Mouse (Mus musculus) hindbrain, embryonic 11.5 days (tissue): ENCODE measurements at regions not wholly inside any gene's neighbourhood (a gene's known extent, or its start where the extent isn't known, plus 50 kb on each side); places are given as distances from the start of the nearest gene placed in this dataset.

Experiments
- ATAC-seq: fragments of 200-750 bp; cut with Nextera tagmentation; 2 replicates; pipeline ENCODE4 v1.8.0; 2017; ENCODE audit warnings: mild to moderate bottlenecking, moderate TSS enrichment, moderate library complexity; ENCODE audit not compliant: low FRiP score
- DNase-seq: peaks from one replicate; pipeline ENCODE4 v3.0.0-alpha.2; 2015; ENCODE audit warnings: low spot score
- H3K27ac ChIP-seq: fragments of 300-500 bp; sonication (generic); 2 replicates; pipeline ENCODE4 v1.5.1; 2014; ENCODE audit warnings: mild to moderate bottlenecking, low read depth, low read length
- H3K27me3 ChIP-seq: fragments of 300-500 bp; sonication (generic); 2 replicates; pipeline ENCODE4 v1.6.1; 2014; ENCODE audit warnings: mild to moderate bottlenecking, low read length, moderate library complexity, mixed read lengths; ENCODE audit not compliant: control insufficient read depth, insufficient read depth
- H3K36me3 ChIP-seq: fragments of 300-500 bp; sonication (generic); 2 replicates; pipeline ENCODE4 v1.6.1; 2014; ENCODE audit warnings: mild to moderate bottlenecking, low read length, moderate library complexity, mixed read lengths; ENCODE audit not compliant: control insufficient read depth, insufficient read depth
- H3K4me1 ChIP-seq: fragments of 300-500 bp; sonication (generic); replicated peaks from 2 replicates; pipeline ENCODE4 v1.6.1; 2014; ENCODE audit warnings: low read length, mixed read lengths; ENCODE audit not compliant: control insufficient read depth, insufficient read depth
- H3K4me2 ChIP-seq: fragments of 300-500 bp; sonication (generic); replicated peaks from 2 replicates; pipeline ENCODE4 v1.6.1; 2014; ENCODE audit warnings: mild to moderate bottlenecking, low read depth, low read length
- H3K4me3 ChIP-seq: fragments of 300-500 bp; sonication (generic); 2 replicates; pipeline ENCODE4 v1.5.1; 2014; ENCODE audit warnings: low read depth, low read length
- H3K9ac ChIP-seq: fragments of 300-500 bp; sonication (generic); 2 replicates; pipeline ENCODE4 v1.6.1; 2014; ENCODE audit warnings: low read depth, low read length
- H3K9me3 ChIP-seq: fragments of 300-500 bp; sonication (generic); 2 replicates; pipeline ENCODE4 v1.6.1; 2016; ENCODE audit warnings: low read length; ENCODE audit not compliant: control insufficient read depth
- WGBS: fragments of 180-500 bp; shearing (Covaris S2); extraction: QIAGEN DNeasy Blood & Tissue Kit; methylation state at CpG from one replicate; pipeline ENCODE4 v1.1.7; 2014; 5-methylcytosine and 5-hydroxymethylcytosine counted together

GRCm38 (mm10) chr11:114379411-114379824 is 288.9 kb upstream of the Rpl38 start:
- H3K4me2 ChIP-seq: no peak overlapping the region
- no peaks in the 10 kb centered on the region for H3K9me3 ChIP-seq
- no peak overlapping the region for H3K9ac ChIP-seq
- no peak for DNase-seq
- no peaks in the 10 kb centered on the region for H3K4me1 ChIP-seq
- no peak for ATAC-seq
- no peaks in the 10 kb centered on the region for H3K36me3 ChIP-seq
- no peaks in the 10 kb centered on the region for H3K27me3 ChIP-seq
- H3K4me3 ChIP-seq: no peak overlapping the region
- no peak overlapping the region for H3K27ac ChIP-seq
- 69% methylated on average over 8 of the region's 8 CpGs for WGBS

DNA sequence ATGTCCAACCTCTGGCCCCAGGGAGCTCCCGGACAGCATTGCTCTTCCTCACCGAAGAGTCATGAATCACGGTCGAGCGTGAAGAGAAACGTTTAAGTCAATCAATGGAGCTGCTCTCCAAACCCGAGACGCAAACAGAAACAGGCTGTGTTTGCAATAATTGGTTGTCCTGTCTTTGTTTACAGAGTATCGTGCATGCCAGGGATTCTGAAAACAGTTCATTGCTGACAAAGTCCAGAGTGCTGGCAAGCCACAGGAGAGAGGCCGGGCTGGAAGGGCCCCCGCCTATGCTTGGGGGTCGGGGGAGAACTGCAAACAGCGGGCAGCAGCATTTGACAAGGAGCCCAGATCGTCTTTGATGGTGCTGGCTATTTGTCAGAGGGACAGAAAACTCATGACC is 292.4 kb upstream of the Rpl38 start:
- no peak for DNase-seq

DNA sequence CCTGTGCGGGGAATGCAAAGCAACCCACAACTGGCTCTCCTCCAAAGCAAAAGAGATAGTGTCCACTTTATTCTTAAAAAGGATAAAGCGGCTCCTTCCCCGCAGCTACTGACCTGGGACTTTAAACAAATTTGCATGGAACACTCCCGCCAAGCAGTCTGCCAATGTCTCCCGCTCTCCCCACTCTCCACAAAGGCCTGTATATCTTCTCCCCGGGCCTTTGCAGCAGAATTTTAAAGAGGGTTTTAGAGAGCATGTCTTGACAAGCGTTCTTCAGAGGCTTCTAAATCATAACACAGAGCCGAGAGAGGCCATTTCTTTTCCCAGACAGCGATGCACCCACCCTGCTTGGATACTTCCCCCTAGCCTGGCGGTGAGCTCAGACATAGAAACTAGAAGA is 297.6 kb upstream of the Rpl38 start:
- WGBS: 62% methylated on average over 10 of the region's 10 CpGs
- DNase-seq (no peak), ATAC-seq (no peak)

More for the DNA sequence above, 292.4 kb upstream of the Rpl38 start:
- Histone ChIP-seq H3K4me3 (no peak overlapping the region), H3K9ac (no peak overlapping the region), H3K4me1 (no peaks in the 10 kb centered on the region), H3K4me2 (no peak overlapping the region), H3K27me3 (no peaks in the 10 kb centered on the region), H3K36me3 (no peaks in the 10 kb centered on the region), H3K27ac (no peak overlapping the region), H3K9me3 (no peaks in the 10 kb centered on the region)
- WGBS: 62% methylated on average over 14 of the region's 14 CpGs
- ATAC-seq: no peak

DNA sequence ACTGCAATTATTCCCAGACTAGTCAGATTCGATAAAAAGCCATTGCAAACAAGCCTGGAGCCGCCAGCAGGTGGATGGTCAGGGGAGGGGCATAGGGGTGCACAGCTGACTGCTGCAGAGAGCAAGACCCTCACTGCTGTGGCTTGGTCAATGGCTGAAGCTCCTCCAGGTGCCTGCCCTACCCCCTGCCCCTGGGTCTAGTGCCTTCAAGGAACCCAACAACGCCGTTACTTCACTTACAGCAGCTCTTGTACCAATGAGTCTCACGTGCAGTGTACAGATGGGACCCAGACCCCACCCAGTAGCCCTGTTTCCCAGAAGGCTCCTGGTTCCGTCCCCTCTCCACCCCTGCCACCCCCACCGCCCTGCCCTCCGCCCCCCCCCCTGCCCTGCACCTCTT is 300.5 kb upstream of the Rpl38 start:
- H3K9me3 ChIP-seq: no peaks in the 10 kb centered on the region
- no peak overlapping the region for H3K27ac ChIP-seq
- no peak for ATAC-seq
- H3K4me1 ChIP-seq: no peaks in the 10 kb centered on the region
- H3K36me3 ChIP-seq: no peaks in the 10 kb centered on the region
- no peak overlapping the region for H3K4me3 ChIP-seq
- H3K9ac ChIP-seq: no peak overlapping the region
- no peak for DNase-seq
- 90% methylated on average over 8 of the region's 8 CpGs for WGBS
- H3K27me3 ChIP-seq: no peaks in the 10 kb centered on the region
- no peak overlapping the region for H3K4me2 ChIP-seq

More for the DNA sequence above, 297.6 kb upstream of the Rpl38 start:
- no peaks in the 10 kb centered on the region for H3K9me3 ChIP-seq
- H3K4me2 ChIP-seq: no peak overlapping the region
- no peaks in the 10 kb centered on the region for H3K27me3 ChIP-seq
- H3K36me3 ChIP-seq: no peaks in the 10 kb centered on the region
- no peaks in the 10 kb centered on the region for H3K4me1 ChIP-seq
- H3K4me3 ChIP-seq: no peak overlapping the region
- no peak overlapping the region for H3K9ac ChIP-seq
- no peak overlapping the region for H3K27ac ChIP-seq

DNA sequence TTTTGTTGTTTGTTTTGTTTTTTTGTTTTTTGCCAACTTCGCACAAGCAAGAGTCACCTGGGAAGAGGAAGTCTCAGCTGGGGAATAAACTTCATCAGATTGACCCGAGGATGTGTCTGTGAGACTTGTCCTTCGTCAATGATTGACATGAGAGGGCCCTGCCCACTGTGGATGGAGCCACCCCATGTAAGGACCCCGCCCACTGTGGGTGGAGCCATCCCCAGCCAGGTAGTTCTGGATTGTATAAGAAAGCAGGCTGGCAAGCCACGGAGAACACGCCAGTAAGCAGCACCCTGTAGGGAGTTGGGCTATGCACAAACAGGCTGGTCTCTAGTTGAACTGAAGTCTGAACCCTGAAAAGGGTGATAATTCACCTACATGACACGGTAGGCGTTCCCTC is 294.1 kb upstream of the Sdk2 start:
- H3K9me3 ChIP-seq: no peaks in the 10 kb centered on the region
- DNase-seq (no peak), ATAC-seq (no peak)
- H3K36me3 ChIP-seq: no peaks in the 10 kb centered on the region
- no peak overlapping the region for H3K9ac ChIP-seq
- H3K27me3 ChIP-seq: no peaks in the 10 kb centered on the region
- no peak overlapping the region for H3K4me3 ChIP-seq
- H3K4me1 ChIP-seq: no peaks in the 10 kb centered on the region
- WGBS: 73% methylated on average over 8 of the region's 8 CpGs
- no peak overlapping the region for H3K4me2 ChIP-seq
- no peak overlapping the region for H3K27ac ChIP-seq

GRCm38 (mm10) chr11:114360321-114360720 is 293.5 kb upstream of the Sdk2 start:
- Histone ChIP-seq H3K4me3 (no peak overlapping the region), H3K4me2 (no peak overlapping the region), H3K36me3 (no peaks in the 10 kb centered on the region), H3K9me3 (no peaks in the 10 kb centered on the region), H3K4me1 (no peaks in the 10 kb centered on the region), H3K27ac (no peak overlapping the region), H3K9ac (no peak overlapping the region), H3K27me3 (no peaks in the 10 kb centered on the region)
- ATAC-seq: no peak
- no peak for DNase-seq
- 91% methylated on average over 10 of the region's 10 CpGs for WGBS

GRCm38 (mm10) chr11:114352146-114352795 is 285.4 kb upstream of the Sdk2 start:
- 64% methylated on average over 4 of the region's 4 CpGs for whole genome bisulfite sequencing
- no peaks in the 10 kb centered on the region for H3K27me3 ChIP-seq
- H3K9ac ChIP-seq: no peak overlapping the region
- no peak overlapping the region for H3K4me3 ChIP-seq
- no peaks in the 10 kb centered on the region for H3K4me1 ChIP-seq
- DNase-seq: no peak
- H3K9me3 ChIP-seq: no peaks in the 10 kb centered on the region
- no peak for ATAC-seq
- H3K36me3 ChIP-seq: no peaks in the 10 kb centered on the region
- no peak overlapping the region for H3K4me2 ChIP-seq
- no peak overlapping the region for H3K27ac ChIP-seq

DNA sequence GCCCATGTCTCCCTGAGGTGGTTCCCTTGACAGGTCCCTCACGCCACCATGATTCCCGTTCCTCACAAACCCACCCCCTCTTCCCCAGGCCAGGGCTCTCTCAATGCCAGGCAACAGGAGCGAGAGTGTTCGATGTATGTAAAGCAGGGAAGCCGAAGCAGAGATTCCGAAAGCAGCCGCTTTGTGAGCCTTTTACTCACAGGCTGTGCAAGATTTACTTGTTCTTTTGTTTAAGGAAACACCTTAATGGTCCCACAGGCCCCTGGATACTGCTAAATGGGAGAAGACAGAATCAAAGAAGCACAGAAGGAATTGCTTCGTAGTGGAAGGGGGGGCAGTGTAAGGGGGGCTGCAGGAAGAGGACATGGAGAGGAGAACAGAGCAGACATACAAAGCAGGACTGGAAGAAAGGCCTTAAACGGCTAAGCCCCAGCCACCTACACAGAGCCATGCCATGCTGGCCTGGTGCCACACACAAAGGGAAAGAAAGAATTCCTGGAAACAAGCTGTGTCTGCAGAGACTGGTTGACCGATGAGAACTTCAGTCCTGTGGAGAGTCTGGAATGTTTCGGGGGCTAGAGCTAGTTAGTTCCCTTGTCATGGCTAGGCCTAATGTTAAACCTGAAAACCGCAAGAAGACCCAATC is 270.1 kb upstream of the Sdk2 start:
- DNase-seq (no peak), ATAC-seq (no peak)
- no peak overlapping the region for H3K9ac ChIP-seq
- no peak overlapping the region for H3K4me2 ChIP-seq
- no peaks in the 10 kb centered on the region for H3K9me3 ChIP-seq
- H3K27me3 ChIP-seq: no peaks in the 10 kb centered on the region
- H3K4me1 ChIP-seq: no peaks in the 10 kb centered on the region
- H3K27ac ChIP-seq: no peak overlapping the region
- H3K36me3 ChIP-seq: no peaks in the 10 kb centered on the region
- 63% methylated on average over 12 of the region's 12 CpGs for WGBS
- no peak overlapping the region for H3K4me3 ChIP-seq
